ENCODE assay signal across 7 mouse cellular contexts in the genomic region with DNA sequence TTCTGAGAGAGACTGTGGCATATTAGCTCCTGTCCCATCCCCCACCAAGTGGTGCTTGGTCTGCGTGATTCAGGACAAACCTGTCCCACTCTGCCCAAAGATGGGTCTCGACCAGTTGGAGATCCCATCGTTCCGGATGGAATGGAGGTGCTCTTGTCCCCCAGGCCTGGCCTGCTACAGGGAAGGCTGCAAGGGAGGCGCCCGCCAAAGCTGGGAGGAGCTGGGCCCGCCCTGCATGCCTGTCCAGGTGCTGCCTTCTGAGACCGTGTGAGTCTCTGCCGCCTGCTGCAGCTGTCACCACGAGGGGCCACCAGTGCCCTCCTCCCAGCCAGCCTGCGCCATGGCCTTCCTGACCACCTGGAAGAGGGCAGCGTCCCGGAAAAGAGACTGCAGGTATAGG. TPM values are rescaled to one million over a fixed set of nuclear protein-coding genes. Genes with fewer than 3 reads are reported as not detected.
DNase-seq lines count a peak whose midpoint lies in the region; ATAC-seq lines count a peak whose summit lies in the region.

No protein-coding gene starts in this region.

- no peak for DNase-seq in neural tube, embryonic 11.5 days (ENCODE audit: low spot score)
- no peak for DNase-seq in neural tube, embryonic 10.5 days (ENCODE audit: extremely low spot score, low spot score)
- DNase-seq in forebrain, embryonic 10.5 days (ENCODE audit: extremely low spot score, low spot score): no peak
- peak; percentile 10 for DNase-seq in lung, postnatal 25 days (ENCODE audit: low spot score)
- DNase-seq in thymus, postnatal 25 days: peak; percentile 13
- DNase-seq in left cerebral cortex, postnatal 14 days (ENCODE audit: low spot score in 2 of 2): no peak

- H3K4me1 ChIP-seq in neural tube, embryonic 11.5 days (ENCODE audit: control insufficient read depth, insufficient read depth, low read length): no peaks in the 10 kb centered on the region
- peaks cover 9% of the 10 kb centered on the region for H3K4me1 ChIP-seq in forebrain, embryonic 10.5 days
- H3K4me1 ChIP-seq in intestine, embryonic 16.5 days (ENCODE audit: control insufficient read depth, insufficient read depth, low read length): 0 out of 2 replicates have a peak, but pooled peaks cover 4% of the 10 kb centered on the region

- H3K27me3 ChIP-seq in neural tube, embryonic 11.5 days (ENCODE audit: control insufficient read depth, insufficient read depth, low read length): no peaks in the 10 kb centered on the region
- peaks cover 15% of the 10 kb centered on the region for H3K27me3 ChIP-seq in forebrain, embryonic 10.5 days (ENCODE audit: poor library complexity, severe bottlenecking)
- no peaks in the 10 kb centered on the region for H3K27me3 ChIP-seq in intestine, embryonic 16.5 days (replicated peaks; ENCODE audit: control insufficient read depth, insufficient read depth, low read length)

- ATAC-seq in neural tube, embryonic 11.5 days (ENCODE audit: insufficient read depth, low FRiP score, low TSS enrichment): no peak
- peak; percentile 96 for ATAC-seq in intestine, embryonic 16.5 days

- H3K27ac ChIP-seq in neural tube, embryonic 11.5 days (ENCODE audit: low read depth, low read length): no peak overlapping the region
- H3K27ac ChIP-seq in forebrain, embryonic 10.5 days: peak overlapping the region; percentile 40; the same call in 1 of the 2 replicates
- no peak overlapping the region for H3K27ac ChIP-seq in intestine, embryonic 16.5 days (ENCODE audit: low read length)

- no peak overlapping the region for H3K4me2 ChIP-seq in neural tube, embryonic 11.5 days (ENCODE audit: low read depth)
- peak overlapping the region; percentile 51 for H3K4me2 ChIP-seq in intestine, embryonic 16.5 days (ENCODE audit: low read depth, low read length)

- H3K9me3 ChIP-seq in neural tube, embryonic 11.5 days (ENCODE audit: control insufficient read depth, low read length): no peaks in the 10 kb centered on the region
- no peaks in the 10 kb centered on the region for H3K9me3 ChIP-seq in forebrain, embryonic 10.5 days
- H3K9me3 ChIP-seq in intestine, embryonic 16.5 days (ENCODE audit: control insufficient read depth, low read length): no peaks in the 10 kb centered on the region

- no peaks in the 10 kb centered on the region for H3K36me3 ChIP-seq in neural tube, embryonic 11.5 days (ENCODE audit: control insufficient read depth, insufficient read depth, low read length)
- no peaks in the 10 kb centered on the region for H3K36me3 ChIP-seq in forebrain, embryonic 10.5 days (replicated peaks)
- no peaks in the 10 kb centered on the region for H3K36me3 ChIP-seq in intestine, embryonic 16.5 days (ENCODE audit: control insufficient read depth, insufficient read depth, low read length)

- 0 out of 2 replicates have a peak overlapping the region, but pooled peaks have one; percentile 11 for H3K9ac ChIP-seq in neural tube, embryonic 11.5 days (ENCODE audit: low read length)
- peak overlapping the region; percentile 30 for H3K9ac ChIP-seq in intestine, embryonic 16.5 days (ENCODE audit: low read depth, low read length)

- WGBS in neural tube, embryonic 11.5 days: 9% methylated on average over 13 of the region's 13 CpGs
- 12% methylated on average over 13 of the region's 13 CpGs for WGBS in forebrain, embryonic 10.5 days
- whole genome bisulfite sequencing in intestine, embryonic 16.5 days: 9% methylated on average over 13 of the region's 13 CpGs

- intact Hi-C loops in left cerebral cortex, postnatal 14 days (cut with DNase I): no loop called here

- no peak overlapping the region for H3K4me3 ChIP-seq in neural tube, embryonic 11.5 days (ENCODE audit: low read depth, low read length)
- H3K4me3 ChIP-seq in forebrain, embryonic 10.5 days: peak overlapping the region; percentile 24
- peak overlapping the region; percentile 16 for H3K4me3 ChIP-seq in intestine, embryonic 16.5 days (ENCODE audit: low read length)

RNA-seq across cellular contexts. Expression of a gene that starts 12.5 kb away (rescaled TPM):
- 1.9 and 2.7 TPM in 2 replicates for polyA plus RNA-seq in neural tube, embryonic 11.5 days (2014; fragmentation: Nextera tagmentation; extraction: Ambion mirVana)
- polyA plus RNA-seq in forebrain, embryonic 10.5 days (2016; fragmentation: Nextera tagmentation; extraction: Ambion mirVana): 4.2 and 4.9 TPM in 2 replicates
- 18.7 and 19.8 TPM in 2 replicates for polyA plus RNA-seq in intestine, embryonic 16.5 days (2015; fragmentation: Nextera tagmentation; extraction: Ambion mirVana)
- 1 to 10 TPM; 1.2 to 2.0 TPM for total RNA-seq in left cerebral cortex, postnatal 14 days (2021)

Comparison
In these comparisons a context has a peak if more than half of its experiments do, and no peak if none do; other contexts are left out.
1. DNase-seq: peak in lung, postnatal 25 days (single experiment) and thymus, postnatal 25 days (single experiment); none in neural tube, embryonic 11.5 days (single experiment), neural tube, embryonic 10.5 days (single experiment), forebrain, embryonic 10.5 days (single experiment) and left cerebral cortex, postnatal 14 days (0 of 2).